In genomic region chr6:35134844-35135243, GRCm38 (mm10) we compare ENCODE assay signal across 9 mouse cellular contexts. TPM values are rescaled to one million over a fixed set of nuclear protein-coding genes. Genes with fewer than 3 reads are reported as not detected.
A peak's percentile ranks its signal among the peaks of the same experiment; 100 is the strongest.
DNase-seq lines count a peak whose midpoint lies in the region; ATAC-seq and TF ChIP-seq lines count a peak whose summit lies in the region.
"Had no signal": no experiment of that assay in that cellular context is flagged by ENCODE, and none has a peak within 500 bp of the region (broad histone marks: within the 10 kb centered on the region; RNA-seq: fewer than 3 reads in every experiment).

No protein-coding gene starts in this region.

- no peak overlapping the region; the same call in 1 of the 2 replicates for H3K9ac ChIP-seq in heart, embryonic 16.5 days (ENCODE audit: low read length)
- H3K9ac ChIP-seq in heart, adult 2 months (ENCODE audit: low read depth, low read length): no peak overlapping the region
- no peak overlapping the region for H3K9ac ChIP-seq in embryonic facial prominence, embryonic 12.5 days
- no peak overlapping the region for H3K9ac ChIP-seq in limb, embryonic 15.5 days

- intact Hi-C loops in heart, adult 2 months (cut with DNase I): loop anchor here (1.0 kb wide), 1 partner anchor 40 kb away; no protein-coding TSS in a partner anchor

- ATAC-seq in heart, embryonic 16.5 days (replicated peaks; ENCODE audit: extremely low read depth, insufficient read depth, low FRiP score): no peak
- ATAC-seq in embryonic facial prominence, embryonic 12.5 days (ENCODE audit: insufficient number of reproducible peaks, insufficient read depth, low FRiP score, low TSS enrichment): no peak
- no peak for ATAC-seq in limb, embryonic 15.5 days (ENCODE audit: insufficient number of reproducible peaks, low FRiP score, low TSS enrichment, low read depth)

- TF ChIP-seq POLR2A in heart, adult 2 months (IDR thresholded peaks at IDR 0.05; ENCODE audit: insufficient read depth, low read depth, low read length): no peak

- H3K79me2 ChIP-seq in heart, adult 2 months (replicated peaks; ENCODE audit: control insufficient read depth, insufficient read depth, low read length): peaks cover 3% of the 10 kb centered on the region; the same call in 1 of the 2 replicates

- H3K27ac ChIP-seq in heart, embryonic 16.5 days (ENCODE audit: low read length): no peak overlapping the region
- H3K27ac ChIP-seq in heart, adult 2 months: no peak overlapping the region
- H3K27ac ChIP-seq in embryonic facial prominence, embryonic 12.5 days: no peak overlapping the region
- no peak overlapping the region for H3K27ac ChIP-seq in limb, embryonic 15.5 days

- H3K36me3 ChIP-seq in heart, embryonic 16.5 days (ENCODE audit: control insufficient read depth, insufficient read depth): no peaks in the 10 kb centered on the region
- H3K36me3 ChIP-seq in heart, adult 2 months (ENCODE audit: control insufficient read depth, insufficient read depth, low read length): peaks cover 11% of the 10 kb centered on the region
- 0 out of 2 replicates have a peak, but pooled peaks cover 7% of the 10 kb centered on the region for H3K36me3 ChIP-seq in E14TG2a.4 (ENCODE audit: insufficient read depth, low read length)
- H3K36me3 ChIP-seq in embryonic facial prominence, embryonic 12.5 days: no peaks in the 10 kb centered on the region
- H3K36me3 ChIP-seq in limb, embryonic 15.5 days: no peaks in the 10 kb centered on the region

- no peaks in the 10 kb centered on the region for H3K27me3 ChIP-seq in heart, embryonic 16.5 days (ENCODE audit: control insufficient read depth, insufficient read depth, low read length)
- no peaks in the 10 kb centered on the region for H3K27me3 ChIP-seq in heart, adult 2 months (ENCODE audit: control insufficient read depth, insufficient read depth, low read length)
- no peaks in the 10 kb centered on the region for H3K27me3 ChIP-seq in E14TG2a.4 (ENCODE audit: insufficient read depth, low read length)
- no peaks in the 10 kb centered on the region for H3K27me3 ChIP-seq in embryonic facial prominence, embryonic 12.5 days
- H3K27me3 ChIP-seq in limb, embryonic 15.5 days: no peaks in the 10 kb centered on the region

- WGBS in heart, embryonic 16.5 days: 43% methylated on average over 2 of the region's 2 CpGs
- 49% methylated on average over 2 of the region's 2 CpGs for WGBS in heart, adult 2 months
- 58% methylated on average over 2 of the region's 2 CpGs for WGBS in embryonic facial prominence, embryonic 12.5 days
- 45% methylated on average over 2 of the region's 2 CpGs for WGBS in limb, embryonic 15.5 days

- peak overlapping the region; percentile 78 for H3K4me2 ChIP-seq in heart, embryonic 16.5 days (ENCODE audit: low read depth, low read length)
- peak overlapping the region; percentile 93 for H3K4me2 ChIP-seq in embryonic facial prominence, embryonic 12.5 days (replicated peaks)
- H3K4me2 ChIP-seq in limb, embryonic 15.5 days: peak overlapping the region; percentile 78; the same call in 1 of the 2 replicates

- peaks cover 17% of the 10 kb centered on the region for H3K4me1 ChIP-seq in heart, embryonic 16.5 days (ENCODE audit: control insufficient read depth, insufficient read depth, low read length)
- H3K4me1 ChIP-seq in heart, adult 2 months (ENCODE audit: control insufficient read depth, insufficient read depth, low read length): peaks cover 5% of the 10 kb centered on the region
- peaks cover 17% of the 10 kb centered on the region for H3K4me1 ChIP-seq in E14TG2a.4 (replicated peaks; ENCODE audit: low read depth, low read length)
- peaks cover 10% of the 10 kb centered on the region for H3K4me1 ChIP-seq in embryonic facial prominence, embryonic 12.5 days
- peaks cover 12% of the 10 kb centered on the region for H3K4me1 ChIP-seq in limb, embryonic 15.5 days

- TF ChIP-seq CTCF in heart, adult 2 months (IDR thresholded peaks at IDR 0.05): no peak
- no peak for TF ChIP-seq CTCF in E14TG2a.4 (conservative IDR thresholded peaks at IDR 0.05; ENCODE audit: low read length)

- H3K4me3 ChIP-seq in heart, embryonic 16.5 days (ENCODE audit: low read length): peak overlapping the region; percentile 79
- no peak overlapping the region for H3K4me3 ChIP-seq in heart, adult 2 months
- peak overlapping the region; percentile 92 for H3K4me3 ChIP-seq in E14TG2a.4 (replicated peaks; ENCODE audit: low read length)
- H3K4me3 ChIP-seq in embryonic facial prominence, embryonic 12.5 days: no peak overlapping the region
- no peak overlapping the region for H3K4me3 ChIP-seq in limb, embryonic 15.5 days

- no peaks in the 10 kb centered on the region for H3K9me3 ChIP-seq in heart, embryonic 16.5 days (replicated peaks; ENCODE audit: control insufficient read depth, low read length)
- H3K9me3 ChIP-seq in E14TG2a.4 (ENCODE audit: low read length): no peaks in the 10 kb centered on the region
- no peaks in the 10 kb centered on the region for H3K9me3 ChIP-seq in embryonic facial prominence, embryonic 12.5 days
- no peaks in the 10 kb centered on the region for H3K9me3 ChIP-seq in limb, embryonic 15.5 days

- no peak for DNase-seq in heart, adult 2 months
- DNase-seq in layer of hippocampus, postnatal 10 days (ENCODE audit: low spot score in 2 of 2): no peak
- no peak for DNase-seq in layer of hippocampus, postnatal 14 days (ENCODE audit: low spot score in 2 of 2)
- no peak for DNase-seq in gastrocnemius, adult 18-20 months (ENCODE audit: low spot score)
- DNase-seq: cerebellum, postnatal 10 days had no signal

- TF ChIP-seq EP300 in heart, adult 2 months (IDR thresholded peaks at IDR 0.05; ENCODE audit: insufficient read depth, low read depth, low read length): no peak

RNA-seq across cellular contexts. Expression of gene Cnot4, which starts 1.3 kb away (rescaled TPM):
- 18.1 and 19.2 TPM in 2 replicates for polyA plus RNA-seq in heart, embryonic 16.5 days (2015; fragmentation: Nextera tagmentation; extraction: Ambion mirVana)
- total RNA-seq in heart, adult 2 months (2021): 10 to 100 TPM; 21.9 to 23.4 TPM
- polyA plus RNA-seq in heart, adult 2 months (2012; rRNA removed): 11.0 and 15.5 TPM in 2 replicates
- 27.9 and 31.9 TPM in 2 replicates for polyA plus RNA-seq in embryonic facial prominence, embryonic 12.5 days (2016; fragmentation: Nextera tagmentation; extraction: Ambion mirVana)
- polyA plus RNA-seq in limb, embryonic 15.5 days (2015; fragmentation: Nextera tagmentation; extraction: Ambion mirVana): 26.9 and 29.9 TPM in 2 replicates
- 10 to 100 TPM; 37.5 to 41.0 TPM for total RNA-seq in layer of hippocampus, postnatal 10 days (2021)
- total RNA-seq in layer of hippocampus, postnatal 14 days (2021): 10 to 100 TPM; 39.0 to 43.3 TPM
- total RNA-seq in gastrocnemius, adult 18-20 months (2021): 10 to 100 TPM; 26.7 to 29.4 TPM

RNA-seq across cellular contexts. Expression of gene Nup205, which starts 42.4 kb away (rescaled TPM):
- 23.0 and 24.4 TPM in 2 replicates for polyA plus RNA-seq in heart, embryonic 16.5 days (2015; fragmentation: Nextera tagmentation; extraction: Ambion mirVana)
- total RNA-seq in heart, adult 2 months (2021): 10 to 100 TPM; 12.4 to 14.9 TPM
- 5.6 and 13.7 TPM in 2 replicates for polyA plus RNA-seq in heart, adult 2 months (2012; rRNA removed)
- 41.0 and 45.1 TPM in 2 replicates for polyA plus RNA-seq in embryonic facial prominence, embryonic 12.5 days (2016; fragmentation: Nextera tagmentation; extraction: Ambion mirVana)
- 23.0 and 27.6 TPM in 2 replicates for polyA plus RNA-seq in limb, embryonic 15.5 days (2015; fragmentation: Nextera tagmentation; extraction: Ambion mirVana)
- total RNA-seq in layer of hippocampus, postnatal 10 days (2021): 10 to 100 TPM; 30.8 to 33.6 TPM
- total RNA-seq in layer of hippocampus, postnatal 14 days (2021): 10 to 100 TPM; 25.3 to 29.8 TPM
- total RNA-seq in gastrocnemius, adult 18-20 months (2021): 10 to 100 TPM; 10.2 to 12.3 TPM

Comparison
In these comparisons a context has a peak if more than half of its experiments do, and no peak if none do; other contexts are left out.
1. H3K4me3 ChIP-seq: peak in heart, embryonic 16.5 days (single experiment) and E14TG2a.4 (single experiment); none in heart, adult 2 months (single experiment), embryonic facial prominence, embryonic 12.5 days (single experiment) and limb, embryonic 15.5 days (single experiment).
2. Peak in every context shown above with its lines, with median percentiles within 50 percentile points of each other: H3K4me2 ChIP-seq.